Mouse (Mus musculus) hindbrain, embryonic 13.5 days (tissue): ENCODE measurements around the gene Cdc34. TPM values are rescaled to one million over a fixed set of nuclear protein-coding genes. Genes with fewer than 3 reads are reported as not detected.
A peak's percentile ranks its signal among the peaks of the same experiment; 100 is the strongest.

ENCODE experiments used
- ATAC-seq: fragments of 200-750 bp; cut with Nextera tagmentation; 2 replicates; pipeline ENCODE4 v1.8.0; 2017; ENCODE audit warnings: moderate TSS enrichment; ENCODE audit not compliant: low FRiP score
- H3K27ac ChIP-seq: fragments of 300-500 bp; sonication (generic); 2 replicates; pipeline ENCODE4 v1.5.1; 2015; ENCODE audit warnings: inconsistent platforms, mild to moderate bottlenecking, moderate library complexity
- H3K27me3 ChIP-seq: fragments of 300-500 bp; sonication (generic); 2 replicates; pipeline ENCODE4 v1.6.1; 2015; ENCODE audit warnings: mild to moderate bottlenecking, inconsistent platforms
- H3K36me3 ChIP-seq: fragments of 300-500 bp; sonication (generic); 2 replicates; pipeline ENCODE4 v1.6.1; 2015; ENCODE audit warnings: mild to moderate bottlenecking, inconsistent platforms
- H3K4me1 ChIP-seq: fragments of 300-500 bp; sonication (generic); replicated peaks from 2 replicates; pipeline ENCODE4 v1.6.1; 2015; ENCODE audit warnings: inconsistent platforms
- H3K4me2 ChIP-seq: fragments of 300-500 bp; sonication (generic); 2 replicates; pipeline ENCODE4 v1.6.1; 2015; ENCODE audit warnings: inconsistent platforms, mild to moderate bottlenecking, moderate library complexity
- H3K4me3 ChIP-seq: fragments of 300-500 bp; sonication (generic); 2 replicates; pipeline ENCODE4 v1.5.1; 2015; ENCODE audit warnings: mild to moderate bottlenecking, inconsistent platforms
- H3K9ac ChIP-seq: fragments of 300-500 bp; sonication (generic); 2 replicates; pipeline ENCODE4 v1.6.1; 2015; ENCODE audit warnings: mild to moderate bottlenecking, inconsistent platforms
- H3K9me3 ChIP-seq: fragments of 300-500 bp; sonication (generic); 2 replicates; pipeline ENCODE4 v1.6.1; 2016; ENCODE audit warnings: inconsistent platforms
- WGBS: fragments of 180-500 bp; shearing (Covaris S2); methylation state at CpG from one replicate; pipeline ENCODE4 v1.1.7; 2015; 5-methylcytosine and 5-hydroxymethylcytosine counted together
- polyA plus RNA-seq: library from polyadenylated mRNA; unstranded; fragments of >200 nt; fragmentation: Nextera tagmentation; extraction: Ambion mirVana; gene quantifications from 2 replicates; pipeline ENCODE4 v1.2.1, GENCODE M21; 2015

Gene Cdc34
- 92.7 and 100 TPM in 2 replicates for polyA plus RNA-seq

DNA sequence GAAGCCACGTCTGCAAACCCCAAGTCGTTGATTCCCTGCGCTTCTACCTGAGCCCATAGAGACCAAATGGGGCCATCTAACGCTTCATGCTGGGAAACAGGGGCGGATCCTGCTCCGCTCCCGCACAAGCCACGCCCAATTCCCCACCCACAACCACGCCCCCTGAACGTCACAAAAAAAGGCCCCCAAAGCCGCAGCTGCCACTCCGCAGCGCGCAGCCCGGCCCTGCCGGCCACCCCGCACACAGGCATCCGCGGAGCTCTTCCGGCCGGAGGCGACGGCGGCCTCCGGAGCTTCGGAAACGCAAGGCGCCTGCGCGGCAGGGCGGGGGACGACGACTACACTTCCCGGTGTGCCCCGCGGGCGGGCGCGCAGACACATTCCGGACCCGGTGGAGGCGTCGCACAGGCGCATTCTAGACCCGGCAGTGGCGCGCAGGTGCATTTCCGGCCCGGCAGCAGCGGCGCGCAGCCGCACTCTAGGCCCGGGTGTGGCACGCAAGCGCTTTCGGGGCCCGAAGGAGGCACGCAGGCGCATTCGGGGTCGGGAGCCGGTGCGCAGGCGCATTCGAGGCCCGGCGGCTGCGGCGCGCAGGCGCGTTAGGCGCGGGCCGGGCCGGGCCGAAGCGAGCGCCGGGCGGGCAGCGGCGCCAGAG, at the start of gene Cdc34:
Gene Cdc34, plus strand, starts transcription at position 605 of the 655 bp plus-strand sequence.
- WGBS: under 1% methylated on average over 74 of the region's 84 CpGs
- Histone ChIP-seq H3K4me2 (peak within 1 kb of the TSS; percentile 97), H3K9ac (peak within 1 kb of the TSS; percentile 90)

DNA sequence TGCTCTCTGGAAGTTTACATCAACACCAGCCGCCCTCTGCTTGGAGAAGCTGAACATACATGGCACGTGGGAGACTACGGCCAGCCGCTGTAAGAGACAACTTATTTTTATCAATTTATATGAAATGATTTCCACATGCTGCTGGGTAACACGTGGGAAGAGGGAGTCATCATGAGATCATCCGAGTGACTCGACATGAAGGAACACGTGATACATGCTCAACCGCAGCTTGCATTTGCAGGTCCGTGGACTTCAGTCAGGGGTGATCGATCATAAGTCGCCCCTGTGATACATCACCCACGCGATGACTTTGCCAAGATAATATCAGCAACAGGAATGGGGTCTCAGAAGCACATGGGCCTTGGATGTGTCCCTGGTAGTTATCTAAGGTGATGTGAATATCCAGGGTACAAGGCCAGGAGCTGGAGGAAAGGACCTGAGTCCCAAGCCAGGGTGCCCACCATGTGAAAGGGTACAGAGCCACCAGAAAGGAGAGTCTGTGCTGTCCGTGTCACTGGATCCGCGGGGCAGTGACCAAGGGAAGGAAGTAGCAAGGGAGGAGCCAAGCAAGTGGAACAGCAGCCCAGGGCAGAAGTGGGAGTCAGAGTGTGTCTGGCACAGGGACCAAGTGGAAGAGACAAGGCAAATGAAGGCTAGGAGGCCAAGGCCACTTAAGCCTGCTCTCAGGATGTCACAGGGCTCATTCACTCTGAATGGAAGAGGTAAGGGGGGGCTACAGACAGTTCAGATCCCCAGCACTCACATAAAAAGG, 48.8 kb upstream of the Cdc34 start:
- H3K4me2 ChIP-seq: no peak overlapping the region
- H3K4me1 ChIP-seq: peaks cover 32% of the 10 kb centered on the region
- 0 out of 2 replicates have a peak, but pooled peaks cover 5% of the 10 kb centered on the region for H3K36me3 ChIP-seq
- 0 out of 2 replicates have a peak, but pooled peaks cover 10% of the 10 kb centered on the region for H3K27me3 ChIP-seq
- H3K9ac ChIP-seq: no peak overlapping the region; the same call in 1 of the 2 replicates
- no peaks in the 10 kb centered on the region for H3K9me3 ChIP-seq
- 86% methylated on average over 17 of the region's 17 CpGs for WGBS
- H3K4me3 ChIP-seq: no peak overlapping the region
- H3K27ac ChIP-seq: no peak overlapping the region
- ATAC-seq: no peak

More for the DNA sequence above, at the start of gene Cdc34:
- peaks cover 26% of the 10 kb centered on the region for H3K4me1 ChIP-seq
- peaks cover 27% of the 10 kb centered on the region for H3K36me3 ChIP-seq
- no peaks in the 10 kb centered on the region for H3K27me3 ChIP-seq
- H3K27ac ChIP-seq: peak within 1 kb of the TSS; percentile 92
- peak; percentile 93 for ATAC-seq
- H3K9me3 ChIP-seq: no peaks in the 10 kb centered on the region
- peak within 1 kb of the TSS; percentile 88 for H3K4me3 ChIP-seq

DNA sequence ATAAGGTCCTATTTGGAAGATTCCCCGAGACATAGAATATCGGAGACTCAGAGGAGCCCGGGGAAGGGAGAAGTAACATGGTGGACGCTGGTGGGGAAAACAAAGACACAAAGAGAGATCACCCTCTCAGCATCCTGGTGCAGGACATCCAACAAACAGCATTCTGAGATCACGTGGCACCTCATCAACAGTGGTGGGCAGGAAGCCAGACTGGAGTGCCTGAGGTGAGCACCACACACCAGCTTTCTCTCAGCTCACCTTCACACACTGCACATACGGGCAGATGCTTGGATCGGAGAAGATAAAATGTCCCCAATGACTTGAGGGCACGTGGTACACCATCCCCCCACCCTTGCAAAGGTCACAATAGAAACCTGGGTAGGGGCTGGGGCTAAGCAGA, 45.7 kb upstream of the Cdc34 start:
- no peaks in the 10 kb centered on the region for H3K9me3 ChIP-seq
- H3K9ac ChIP-seq: peak overlapping the region; percentile 96
- no peaks in the 10 kb centered on the region for H3K36me3 ChIP-seq
- no peak; the same call in 1 of the 2 replicates for ATAC-seq
- H3K27ac ChIP-seq: peak overlapping the region; percentile 96
- peak overlapping the region; percentile 80 for H3K4me3 ChIP-seq
- H3K27me3 ChIP-seq: peaks cover 32% of the 10 kb centered on the region
- H3K4me1 ChIP-seq: peaks cover 46% of the 10 kb centered on the region
- 69% methylated on average over 8 of the region's 8 CpGs for WGBS
- peak overlapping the region; percentile 80 for H3K4me2 ChIP-seq

DNA sequence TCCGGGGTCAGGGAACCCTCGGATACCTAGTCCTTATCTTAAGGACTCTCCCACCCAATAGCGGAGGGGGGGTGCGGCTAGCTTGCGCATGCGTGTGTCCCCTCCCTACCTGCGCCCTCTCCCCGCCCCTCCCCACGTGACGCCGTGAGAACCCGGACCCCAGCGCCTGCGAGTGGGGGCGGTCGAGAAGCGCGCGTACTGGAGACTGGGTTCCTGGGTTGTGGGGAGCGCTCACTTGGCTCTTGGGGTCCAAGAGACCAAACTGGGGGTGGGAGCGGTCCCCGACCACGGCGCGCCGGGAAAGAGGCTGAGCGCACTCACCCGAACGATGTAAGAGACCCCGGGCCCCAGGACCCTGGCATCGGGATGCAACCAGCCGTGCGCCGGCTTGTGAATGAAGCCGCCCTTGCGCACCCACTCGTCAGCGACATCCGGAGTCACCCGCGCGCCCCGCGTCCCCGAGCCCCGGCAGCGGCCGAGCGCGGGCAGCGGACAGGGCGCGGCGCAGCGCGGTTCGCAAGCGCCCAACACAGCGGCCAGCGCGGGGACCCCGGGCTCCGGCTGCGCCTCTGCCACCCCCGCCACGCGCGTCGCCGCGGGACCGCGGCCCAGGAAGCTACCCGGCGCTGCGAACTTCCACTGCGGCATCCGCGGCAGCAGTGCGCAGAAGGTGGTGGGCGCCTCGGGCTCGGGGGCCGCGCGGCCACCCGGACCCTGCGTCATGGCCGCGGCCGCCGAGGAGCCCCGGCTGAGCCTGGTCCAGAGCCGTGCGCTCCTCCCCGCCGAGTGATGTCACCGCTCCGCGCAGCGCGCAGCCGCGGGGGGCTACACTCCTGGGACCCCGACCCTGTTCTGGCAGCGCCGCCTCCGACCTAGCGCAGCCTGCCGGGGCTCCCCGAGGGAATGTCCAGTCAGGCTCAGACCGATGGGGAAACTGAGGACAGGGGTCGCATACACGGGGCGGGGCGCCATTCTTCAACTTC, 44.6 kb upstream of the Cdc34 start, which contains the start of gene Shc2:
Gene Shc2, minus strand, starts transcription at position 791 of the 983 bp plus-strand sequence.
- peak; percentile 84 for ATAC-seq
- Histone ChIP-seq H3K4me1 (peaks cover 46% of the 10 kb centered on the region), H3K36me3 (no peaks in the 10 kb centered on the region), H3K4me3 (peak within 1 kb of the TSS; percentile 80), H3K9me3 (no peaks in the 10 kb centered on the region), H3K27me3 (peaks cover 32% of the 10 kb centered on the region), H3K27ac (peak within 1 kb of the TSS; percentile 96), H3K9ac (peak within 1 kb of the TSS; percentile 96), H3K4me2 (peak within 1 kb of the TSS; percentile 80)
- under 1% methylated on average over 109 of the region's 116 CpGs for WGBS

- ATAC-seq: peak; percentile 14; the same call in 1 of the 2 replicates
- 4% methylated on average over 23 of the region's 23 CpGs for WGBS
These were observed 43.4 kb upstream of the Cdc34 start for GRCm38 (mm10) chr10:79638486-79639204.

DNA sequence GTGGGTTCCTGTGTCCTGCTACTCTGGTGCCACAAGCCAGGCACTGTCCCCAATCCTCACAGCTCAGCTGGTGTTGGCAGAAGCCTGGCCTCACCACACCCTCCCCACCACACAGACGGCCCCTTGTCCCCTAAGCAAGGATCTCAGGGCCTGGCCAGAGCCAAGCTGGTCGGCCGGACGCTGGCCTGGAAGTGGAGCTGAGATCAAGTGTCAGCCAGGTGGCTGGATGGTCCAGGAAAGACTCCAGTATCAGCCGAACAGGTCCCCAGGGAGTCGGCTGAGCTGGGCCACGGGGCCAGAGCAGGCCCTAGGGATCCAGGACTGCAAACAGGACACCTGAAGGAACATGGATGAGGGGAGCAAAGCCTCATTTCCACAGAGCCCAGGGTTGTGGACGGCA, 36.3 kb upstream of the Cdc34 start, which contains the start of gene Odf3l2:
Gene Odf3l2, minus strand, starts transcription at position 28 of the 400 bp plus-strand sequence.
- no peak within 1 kb of the TSS for H3K4me3 ChIP-seq
- H3K27me3 ChIP-seq: no peaks in the 10 kb centered on the region
- no peaks in the 10 kb centered on the region for H3K9me3 ChIP-seq
- no peak within 1 kb of the TSS for H3K4me2 ChIP-seq
- 0 out of 2 replicates have a peak within 1 kb of the TSS, but pooled peaks have one; percentile 13 for H3K9ac ChIP-seq
- H3K27ac ChIP-seq: no peak within 1 kb of the TSS
- H3K36me3 ChIP-seq: no peaks in the 10 kb centered on the region
- no peaks in the 10 kb centered on the region for H3K4me1 ChIP-seq
- no peak for ATAC-seq
- WGBS: 76% methylated on average over 8 of the region's 8 CpGs

More at GRCm38 (mm10) chr10:79638486-79639204, 43.4 kb upstream of the Cdc34 start:
- H3K4me3 ChIP-seq: peak overlapping the region; percentile 80
- H3K9me3 ChIP-seq: no peaks in the 10 kb centered on the region
- H3K4me2 ChIP-seq: peak overlapping the region; percentile 80
- no peaks in the 10 kb centered on the region for H3K36me3 ChIP-seq
- peak overlapping the region; percentile 96 for H3K9ac ChIP-seq
- H3K27me3 ChIP-seq: peaks cover 32% of the 10 kb centered on the region
- H3K4me1 ChIP-seq: peaks cover 42% of the 10 kb centered on the region
- peak overlapping the region; percentile 96 for H3K27ac ChIP-seq

GRCm38 (mm10) chr10:79649070-79649751, 32.8 kb upstream of the Cdc34 start:
- Histone ChIP-seq H3K27me3 (peaks cover 13% of the 10 kb centered on the region), H3K9me3 (no peaks in the 10 kb centered on the region), H3K4me2 (no peak overlapping the region), H3K27ac (no peak overlapping the region), H3K4me1 (no peaks in the 10 kb centered on the region), H3K4me3 (no peak overlapping the region), H3K9ac (no peak overlapping the region), H3K36me3 (no peaks in the 10 kb centered on the region)
- peak; percentile 66 for ATAC-seq
- 31% methylated on average over 7 of the region's 7 CpGs for WGBS

- H3K4me1 ChIP-seq: peaks cover 10% of the 10 kb centered on the region
- H3K27me3 ChIP-seq: peaks cover 13% of the 10 kb centered on the region
- H3K4me3 ChIP-seq: no peak overlapping the region
- H3K27ac ChIP-seq: no peak overlapping the region
- no peak for ATAC-seq
- no peak overlapping the region for H3K9ac ChIP-seq
- H3K4me2 ChIP-seq: no peak overlapping the region
- WGBS: 91% methylated on average over 7 of the region's 7 CpGs
- H3K9me3 ChIP-seq: no peaks in the 10 kb centered on the region
- no peaks in the 10 kb centered on the region for H3K36me3 ChIP-seq
These were observed 29.2 kb upstream of the Cdc34 start for GRCm38 (mm10) chr10:79652789-79653188.

- peak; percentile 79 for ATAC-seq
- 19% methylated on average over 1 of the region's 1 CpGs for WGBS
- H3K4me2 ChIP-seq: no peak overlapping the region
- H3K9ac ChIP-seq: no peak overlapping the region
- peak overlapping the region; percentile 67; the same call in 1 of the 2 replicates for H3K27ac ChIP-seq
- peaks cover 13% of the 10 kb centered on the region for H3K27me3 ChIP-seq
- H3K9me3 ChIP-seq: no peaks in the 10 kb centered on the region
- no peak overlapping the region for H3K4me3 ChIP-seq
- peaks cover 10% of the 10 kb centered on the region for H3K4me1 ChIP-seq
- H3K36me3 ChIP-seq: no peaks in the 10 kb centered on the region
These were observed 27.0 kb upstream of the Cdc34 start for GRCm38 (mm10) chr10:79654946-79655395.

- Histone ChIP-seq H3K9me3 (no peaks in the 10 kb centered on the region), H3K9ac (no peak overlapping the region), H3K4me2 (no peak overlapping the region), H3K4me3 (no peak overlapping the region), H3K27ac (no peak overlapping the region), H3K4me1 (peaks cover 10% of the 10 kb centered on the region), H3K27me3 (no peaks in the 10 kb centered on the region), H3K36me3 (no peaks in the 10 kb centered on the region)
- 17% methylated on average over 4 of the region's 4 CpGs for WGBS
- no peak for ATAC-seq
These were observed 23.2 kb upstream of the Cdc34 start for GRCm38 (mm10) chr10:79658829-79659228.
